Mouse (Mus musculus) R1 (cell line): ENCODE data around the gene B230118H07Rik.

Experiments used
- DNase-seq: peaks from one replicate; pipeline ENCODE4 v3.0.0-alpha.2; 2018; ENCODE audit warnings: low read depth, low spot score

B230118H07Rik gene

GRCm38 (mm10) chr2:101525091-101525490 lies 124.2 kb downstream of the B230118H07Rik start:
- DNase-seq, result no peak

- no peak for DNase-seq
Observed at GRCm38 (mm10) chr2:101520503-101520902, 128.8 kb downstream of the B230118H07Rik start.

GRCm38 (mm10) chr2:101519928-101520327 lies 129.4 kb downstream of the B230118H07Rik start:
- no peak for DNase-seq
